Mouse (Mus musculus) c-Kit-positive CD71-negative TER-119-negative erythroid progenitor cells, embryonic 14.5 days (primary cell): ENCODE measurements around the gene Olfr926.
"Not testable (repeated sequence)": the region's sequence is repeated elsewhere in the genome, so short reads cannot be mapped to it uniquely, and the experiment has no call there.

Source experiments
- DNase-seq: peaks from one replicate; pipeline ENCODE4 v3.0.0-alpha.2; 2013; ENCODE audit warnings: low read depth

Gene Olfr926

DNA sequence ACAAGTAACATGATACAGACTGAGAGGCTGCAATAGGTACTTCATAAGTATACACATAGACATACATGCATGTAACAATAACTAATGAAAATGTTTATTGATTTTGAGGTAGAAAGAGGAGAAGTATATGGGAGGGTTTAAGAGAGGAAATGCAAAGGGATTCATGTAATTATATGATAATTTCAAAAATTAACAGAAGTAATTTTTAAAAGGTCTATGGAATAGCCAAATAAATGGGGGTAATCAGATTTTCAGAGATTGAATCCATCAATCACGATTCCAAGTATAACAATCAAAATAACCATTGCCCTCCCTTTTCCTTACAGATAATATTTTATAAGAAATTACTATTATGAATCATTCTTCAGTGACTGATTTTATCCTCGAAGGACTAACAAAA, at the start of gene Olfr926:
Olfr926 (plus strand) TSS at position 301 of the 400 bp plus-strand sequence.
- DNase-seq, result no peak

DNA sequence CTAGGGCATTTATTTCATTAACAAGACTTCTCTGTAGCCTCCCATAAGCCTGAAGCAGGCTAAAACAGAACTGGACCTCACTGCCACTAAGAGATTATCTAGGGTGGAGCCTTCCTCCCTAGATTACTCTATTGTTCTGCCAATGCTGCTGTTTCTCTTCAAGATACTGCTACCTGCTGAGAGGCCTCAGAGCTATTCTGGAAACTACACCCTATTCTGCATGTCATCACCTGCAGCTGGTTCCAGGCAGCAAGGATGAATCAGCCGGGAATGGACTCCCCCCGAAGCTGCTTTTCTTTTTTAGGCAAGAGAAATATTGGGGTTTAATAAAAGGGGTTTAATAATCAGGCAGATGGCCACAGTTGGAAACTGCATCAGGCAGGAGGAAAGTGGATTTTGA, 43.9 kb upstream of the Olfr926 start:
- no peak for DNase-seq

DNA sequence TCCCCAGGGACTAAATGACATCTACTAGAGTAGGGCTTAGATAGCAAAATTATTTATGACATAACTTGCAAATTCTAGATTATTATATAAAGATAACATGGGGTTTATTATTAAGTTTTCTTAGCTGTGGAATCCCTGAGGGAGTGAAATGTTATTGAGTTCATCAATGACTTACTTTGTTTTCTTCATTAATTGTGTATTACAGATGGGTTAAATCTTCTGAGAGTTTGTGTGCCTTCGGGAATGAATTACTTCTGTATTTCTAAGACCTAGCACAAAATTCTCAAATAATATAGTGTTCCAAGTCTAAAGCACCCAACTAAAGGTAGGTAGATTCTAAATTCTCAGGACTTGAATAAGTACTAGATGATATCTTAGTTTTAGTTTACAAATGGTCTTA, 32.8 kb upstream of the Olfr926 start, which contains the start of gene Olfr924:
Olfr924 (plus strand) TSS at position 301 of the 400 bp plus-strand sequence.
- no peak for DNase-seq

DNA sequence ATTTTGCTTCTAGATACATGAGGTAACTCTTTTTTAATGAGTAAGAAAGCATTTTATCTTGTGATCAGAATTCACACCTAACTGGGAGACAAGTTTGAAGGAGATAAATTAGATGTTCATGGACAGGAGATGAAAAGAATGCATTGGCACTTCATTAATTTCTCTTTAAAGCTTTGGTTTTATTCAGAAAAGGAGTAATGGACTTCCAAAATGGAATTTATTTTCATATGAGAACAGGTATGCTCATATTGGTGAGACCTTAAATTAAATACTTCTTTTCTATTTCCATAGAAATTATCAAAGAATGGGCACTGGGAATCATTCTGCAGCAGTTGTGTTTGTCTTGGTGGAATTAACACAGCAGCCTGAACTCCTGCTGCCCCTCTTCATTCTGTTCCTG, 22.2 kb upstream of the Olfr926 start, which contains the start of gene Olfr26:
Olfr26 (plus strand) TSS at position 301 of the 400 bp plus-strand sequence.
- DNase-seq, result no peak

DNA sequence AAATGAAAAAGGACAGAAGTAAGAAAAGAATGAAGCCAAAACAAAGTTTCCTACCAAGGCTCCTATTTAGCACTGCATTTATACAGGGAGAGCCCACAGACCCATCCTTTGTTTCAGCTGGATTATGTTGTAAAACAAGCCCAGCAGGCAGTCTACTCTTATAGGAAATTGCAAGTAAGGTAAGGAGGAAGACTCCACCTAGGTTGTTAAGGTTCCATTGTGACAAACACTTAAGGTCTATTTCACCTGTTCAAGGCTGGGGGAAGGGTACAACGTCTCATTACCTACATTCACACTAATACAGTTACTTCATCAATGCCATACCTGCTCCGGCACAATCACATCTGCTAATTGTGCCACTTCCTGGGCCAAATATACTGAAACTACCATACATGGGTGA, 2.0 kb upstream of the Olfr926 start:
- not testable (repeated sequence) for DNase-seq
